Mouse (Mus musculus) adrenal gland, adult 18-20 months (tissue): ENCODE results near the gene Olfr611. TPM values are rescaled to one million over a fixed set of nuclear protein-coding genes. Genes with fewer than 3 reads are reported as not detected.
"Not testable (repeated sequence)": the region's sequence is repeated elsewhere in the genome, so short reads cannot be mapped to it uniquely, and the experiment has no call there.

Experiments
- DNase-seq, 2 experiments: peaks; one replicate each; pipeline ENCODE4 v3.0.0; 2021 to 2022; ENCODE audit warnings: low spot score in 2 of 2
- long read RNA-seq, 2 experiments: library from polyadenylated mRNA; stranded (forward); transcript quantifications; one replicate each; pipeline ENCODE4 v2.0.0; 2021
- total RNA-seq, 2 experiments: library from RNA; stranded (reverse); gene quantifications; 1 replicate in 1 of 2; 2 replicates in 1 of 2; pipeline ENCODE4 v1.2.3; 2021

Gene Olfr611
- total RNA-seq = not detected
- long read RNA-seq, experiment 1 = 0 reads
- long read RNA-seq, experiment 2 = 0 reads

DNA sequence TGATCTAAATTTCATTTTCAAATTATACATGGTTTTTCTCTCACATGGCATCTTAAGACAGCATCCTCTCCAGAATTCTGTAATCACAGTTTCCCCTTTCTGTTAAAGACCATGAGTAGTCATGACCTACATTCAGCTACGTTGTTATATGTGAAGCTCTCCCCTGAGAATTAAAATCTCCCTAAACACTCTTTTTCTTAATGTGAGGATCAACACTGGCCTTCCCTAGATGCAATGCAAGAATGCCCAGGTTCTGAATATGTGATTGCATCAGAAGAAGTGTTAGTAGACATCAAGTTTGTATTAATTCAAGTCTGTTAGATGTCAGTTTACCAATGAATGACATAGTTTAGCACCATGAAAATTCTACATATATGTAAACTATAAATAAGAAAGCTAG is at the start of gene Olfr611:
Gene Olfr611, minus strand, starts transcription at position 101 of the 400 bp plus-strand sequence.
- DNase-seq = not testable (repeated sequence)

- DNase-seq = no peak
These were observed 48.4 kb upstream of the Olfr611 start, which contains the start of gene Olfr616 for GRCm38 (mm10) chr7:103569043-103569442. Olfr616 (minus strand) TSS chr7:103569143.

DNA sequence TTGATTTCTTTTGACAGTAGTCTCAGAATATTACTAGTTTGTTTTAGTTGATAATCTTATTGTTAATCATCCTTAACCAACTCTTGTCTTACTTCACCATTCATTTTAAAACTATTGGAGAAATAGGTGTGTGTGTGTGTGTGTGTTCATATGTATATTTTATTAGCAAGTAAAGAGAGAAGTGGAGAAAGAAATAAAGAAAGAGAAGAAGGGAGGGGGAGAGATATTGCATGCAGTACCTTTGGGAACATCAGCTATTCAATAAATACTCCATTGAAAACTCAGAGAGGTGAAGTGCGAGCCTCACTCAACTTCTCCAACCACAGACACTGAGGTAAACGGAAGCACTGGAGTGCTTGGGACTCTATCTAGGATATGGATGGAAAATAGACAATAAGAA is 35.1 kb upstream of the Olfr611 start, which contains the start of gene Olfr615:
Gene Olfr615, plus strand, starts transcription at position 301 of the 400 bp plus-strand sequence.
- no peak for DNase-seq

DNA sequence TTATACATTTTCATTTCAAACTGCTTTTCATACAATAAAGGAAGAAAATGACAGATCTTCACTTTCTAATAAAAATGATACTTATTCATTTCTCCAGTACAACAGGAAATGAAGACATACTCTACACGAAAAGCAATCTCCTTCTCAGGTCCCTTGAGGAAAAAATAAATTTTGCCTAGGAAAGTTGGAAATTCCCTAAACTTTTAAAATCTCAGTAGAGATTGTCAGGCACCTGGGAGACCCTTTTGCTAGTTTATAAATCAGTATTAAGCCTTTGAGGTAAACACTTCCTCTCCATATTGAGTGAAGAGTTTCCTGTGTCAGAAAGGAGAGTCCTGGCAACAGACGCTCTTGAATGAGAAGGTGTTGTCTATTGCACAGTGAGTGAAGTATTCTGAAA is 27.1 kb upstream of the Olfr611 start, which contains the start of gene Olfr613:
Gene Olfr613, plus strand, starts transcription at position 301 of the 400 bp plus-strand sequence.
- no peak for DNase-seq

GRCm38 (mm10) chr7:103542617-103543016 is 22.0 kb upstream of the Olfr611 start, which contains the start of gene Olfr612:
Olfr612 (minus strand) TSS chr7:103542717.
- not testable (repeated sequence) for DNase-seq

DNA sequence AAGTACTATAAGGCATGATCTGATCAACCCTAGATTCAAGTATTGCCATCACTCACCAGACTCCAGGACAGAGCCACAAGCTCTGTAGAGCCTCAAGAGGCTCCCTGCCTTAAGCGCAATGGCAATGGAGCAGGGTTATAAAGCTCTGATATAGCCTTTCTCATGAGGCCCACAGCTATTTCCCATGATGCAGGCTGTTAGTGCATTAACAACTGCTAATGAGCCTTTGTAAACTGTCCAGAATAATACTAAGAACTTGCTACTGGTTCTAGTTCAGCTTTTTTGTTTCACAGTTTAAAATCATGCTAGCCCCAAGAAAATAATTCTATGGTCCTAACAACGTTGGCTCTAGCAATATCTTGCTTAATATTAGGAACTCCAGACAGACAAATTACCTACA is 8.6 kb downstream of the Olfr611 start, which contains the start of gene Olfr610:
Gene Olfr610, minus strand, starts transcription at position 101 of the 400 bp plus-strand sequence.
- no peak for DNase-seq

DNA sequence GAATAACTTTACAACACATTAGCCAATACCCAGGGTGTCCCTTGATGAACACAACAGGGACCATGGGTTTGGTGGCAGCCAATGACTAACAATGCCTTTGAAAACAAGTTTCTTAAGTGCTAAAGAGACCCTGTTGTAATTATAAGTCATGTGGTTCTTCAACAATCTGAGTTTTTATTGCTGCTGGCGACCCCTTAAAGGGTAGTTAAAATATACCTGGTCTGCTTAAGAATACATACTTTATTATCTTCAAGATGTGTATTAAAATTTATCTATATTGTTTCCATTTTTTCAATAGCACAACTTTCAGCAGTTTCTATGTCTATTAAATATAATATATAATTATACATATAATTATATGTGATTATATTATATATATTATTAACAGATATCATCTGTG is 22.7 kb downstream of the Olfr611 start, which contains the start of gene Olfr609:
Gene Olfr609, minus strand, starts transcription at position 101 of the 400 bp plus-strand sequence.
- DNase-seq = no peak

GRCm38 (mm10) chr7:103477106-103477505 is 43.5 kb downstream of the Olfr611 start:
- not testable (repeated sequence) for DNase-seq

- no peak for DNase-seq
These were observed 51.1 kb downstream of the Olfr611 start, which contains the start of gene Olfr608 for GRCm38 (mm10) chr7:103469577-103469976. Olfr608 (plus strand) TSS chr7:103469877.

Other genes with a start within 250 kb of the Olfr611 start
- gene Olfr596, start 215.2 kb downstream of the Olfr611 start, total RNA-seq = not detected
- gene Olfr597, start 204.5 kb downstream of the Olfr611 start, total RNA-seq = not detected
- not detected for gene Olfr598, start 197.3 kb downstream of the Olfr611 start, total RNA-seq
- gene Olfr599, start 184.9 kb downstream of the Olfr611 start, total RNA-seq = not detected
- gene Olfr600, start 171.2 kb downstream of the Olfr611 start, total RNA-seq = not detected
- gene Olfr601, start 158.2 kb downstream of the Olfr611 start, total RNA-seq = not detected
- gene Olfr603, start 134.7 kb downstream of the Olfr611 start, total RNA-seq = not detected
- gene Usp17lc, start 105.8 kb downstream of the Olfr611 start, total RNA-seq = not detected
- not detected for gene Olfr605, start 75.4 kb downstream of the Olfr611 start, total RNA-seq
- gene Olfr606, start 71.8 kb downstream of the Olfr611 start, total RNA-seq = not detected
- gene Olfr607, start 56.7 kb downstream of the Olfr611 start, total RNA-seq = not detected
- gene Olfr608, start 51.0 kb downstream of the Olfr611 start, total RNA-seq = not detected
- not detected for gene Olfr609, start 22.8 kb downstream of the Olfr611 start, total RNA-seq
- not detected for gene Olfr610, start 8.7 kb downstream of the Olfr611 start, total RNA-seq
- not detected for gene Olfr612, start 21.9 kb upstream of the Olfr611 start, total RNA-seq
- not detected for gene Olfr613, start 27.2 kb upstream of the Olfr611 start, total RNA-seq
- gene Olfr615, start 35.2 kb upstream of the Olfr611 start, total RNA-seq = not detected
- gene Olfr616, start 48.3 kb upstream of the Olfr611 start, total RNA-seq = not detected
- not detected for gene Olfr617, start 52.2 kb upstream of the Olfr611 start, total RNA-seq
- not detected for gene Olfr618, start 69.3 kb upstream of the Olfr611 start, total RNA-seq
- gene Olfr619, start 79.7 kb upstream of the Olfr611 start, total RNA-seq = not detected
- not detected for gene Olfr620, start 91.7 kb upstream of the Olfr611 start, total RNA-seq
- not detected for gene Olfr622, start 121.9 kb upstream of the Olfr611 start, total RNA-seq
- gene Olfr623, start 142.9 kb upstream of the Olfr611 start, total RNA-seq = not detected
- not detected for gene Olfr624, start 150.3 kb upstream of the Olfr611 start, total RNA-seq
- gene Olfr625-ps1, start 161.9 kb upstream of the Olfr611 start, total RNA-seq = not detected
- not detected for gene Olfr243, start 193.8 kb upstream of the Olfr611 start, total RNA-seq
- gene Olfr628, start 209.5 kb upstream of the Olfr611 start, total RNA-seq = not detected
- not detected for gene Olfr629, start 224.1 kb upstream of the Olfr611 start, total RNA-seq
- gene Olfr630, start 236.5 kb upstream of the Olfr611 start, total RNA-seq = not detected